Mouse (Mus musculus) megakaryocyte, embryonic 14.5 days (primary cell): ENCODE data around the gene Insig2.

Experiments
- FLI1 ChIP-seq: IDR thresholded peaks from 2 replicates; pipeline ENCODE4 v1.6.1; 2012; ENCODE audit warnings: low read length, inconsistent platforms, mixed read lengths
- GATA1 ChIP-seq: IDR thresholded peaks from 3 replicates; pipeline ENCODE4 v1.6.1; 2012; ENCODE audit warnings: mixed read lengths, low read length, inconsistent platforms, borderline replicate concordance

- TF ChIP-seq GATA1: no peak
- TF ChIP-seq FLI1: no peak
These were observed 1.8 kb downstream of the Insig2 start for GRCm38 (mm10) chr1:121330621-121331020.
